Mouse (Mus musculus) layer of hippocampus, adult 8-10 months (tissue): ENCODE data around the gene Zar1l. TPM values are rescaled to one million over a fixed set of nuclear protein-coding genes. Genes with fewer than 3 reads are reported as not detected.
"Not testable (repeated sequence)": the region's sequence is repeated elsewhere in the genome, so short reads cannot be mapped to it uniquely, and the experiment has no call there.

ENCODE experiments used
- DNase-seq, 2 experiments: peaks; one replicate each; pipeline ENCODE4 v3.0.0; 2022; ENCODE audit warnings: low spot score in 2 of 2
- total RNA-seq, 4 experiments: library from RNA; stranded (reverse); gene quantifications; 2 replicates each; pipeline ENCODE4 v1.2.4; 2022

Zar1l gene
- total RNA-seq = under 1 TPM in 1 of 4 experiments, not detected in 3; 0.43 TPM

- DNase-seq = no peak
Measured at GRCm38 (mm10) chr5:150518064-150518463, at the start of gene Zar1l. Gene Zar1l, minus strand, starts transcription at chr5:150518164.

DNA sequence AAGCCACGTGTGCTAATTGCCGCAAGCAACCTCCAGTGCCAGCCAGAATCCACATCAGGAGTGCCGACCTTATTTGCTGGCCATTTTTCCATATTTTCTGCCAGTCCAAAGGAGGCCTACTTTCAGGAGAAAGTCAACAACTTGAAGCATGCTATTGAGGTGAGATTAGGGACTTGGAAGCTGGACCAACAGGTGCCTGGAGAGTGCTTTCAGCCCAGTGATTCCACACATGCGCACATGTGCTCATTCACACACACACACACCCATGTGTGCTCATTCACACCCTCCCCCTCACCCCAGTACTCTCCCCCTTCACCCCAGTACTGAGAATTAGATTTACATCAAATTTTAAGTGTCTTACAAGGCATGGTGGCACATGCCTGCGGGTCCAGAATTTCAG lies 49.0 kb upstream of the Zar1l start:
- DNase-seq = no peak

- peak in 1 of 2 experiments; percentile 22 for DNase-seq
Measured at GRCm38 (mm10) chr5:150566226-150566625, 48.3 kb upstream of the Zar1l start.

GRCm38 (mm10) chr5:150564426-150564825 lies 46.5 kb upstream of the Zar1l start:
- DNase-seq = no peak

DNA sequence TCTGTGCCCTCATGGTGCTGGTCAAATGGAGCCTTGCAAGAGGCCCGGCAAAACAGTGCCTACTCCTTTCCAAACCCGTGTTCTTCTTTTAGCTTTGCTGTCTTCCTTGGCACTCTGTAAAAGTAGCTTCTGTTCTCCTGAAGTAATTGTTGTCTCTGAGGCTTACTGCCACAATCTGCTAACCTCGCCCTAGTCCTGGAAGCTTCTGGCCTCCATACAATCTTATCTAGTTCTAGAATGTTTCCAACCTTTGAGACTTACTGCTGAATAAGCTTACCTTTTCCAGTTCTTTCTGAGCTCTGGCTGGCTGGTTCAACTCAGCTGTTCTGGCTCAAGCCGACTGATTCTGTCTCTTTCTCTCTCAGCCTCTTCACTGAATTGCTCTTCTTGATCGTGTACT lies 43.8 kb upstream of the Zar1l start:
- no peak for DNase-seq

GRCm38 (mm10) chr5:150561376-150561775 lies 43.4 kb upstream of the Zar1l start:
- no peak for DNase-seq

DNA sequence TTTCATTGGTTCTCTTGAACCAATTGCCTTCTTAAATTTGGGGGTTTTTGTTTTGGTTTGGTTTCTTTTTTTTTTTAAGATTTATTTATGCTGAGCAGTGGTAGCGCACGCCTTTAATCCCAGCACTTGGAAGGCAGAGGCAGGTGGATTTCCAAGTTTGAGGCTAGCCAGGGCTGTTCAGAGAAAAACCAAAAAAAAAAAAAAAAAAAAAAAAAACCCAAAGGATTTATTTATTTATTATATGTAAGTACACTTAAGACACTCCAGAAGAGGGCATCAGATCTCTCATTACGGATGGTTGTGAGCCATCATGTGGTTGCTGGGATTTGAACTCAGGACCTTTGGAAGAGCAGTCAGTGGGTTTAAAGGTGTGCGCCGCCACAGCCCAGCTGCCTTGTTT lies 42.9 kb upstream of the Zar1l start:
- DNase-seq = no peak

DNA sequence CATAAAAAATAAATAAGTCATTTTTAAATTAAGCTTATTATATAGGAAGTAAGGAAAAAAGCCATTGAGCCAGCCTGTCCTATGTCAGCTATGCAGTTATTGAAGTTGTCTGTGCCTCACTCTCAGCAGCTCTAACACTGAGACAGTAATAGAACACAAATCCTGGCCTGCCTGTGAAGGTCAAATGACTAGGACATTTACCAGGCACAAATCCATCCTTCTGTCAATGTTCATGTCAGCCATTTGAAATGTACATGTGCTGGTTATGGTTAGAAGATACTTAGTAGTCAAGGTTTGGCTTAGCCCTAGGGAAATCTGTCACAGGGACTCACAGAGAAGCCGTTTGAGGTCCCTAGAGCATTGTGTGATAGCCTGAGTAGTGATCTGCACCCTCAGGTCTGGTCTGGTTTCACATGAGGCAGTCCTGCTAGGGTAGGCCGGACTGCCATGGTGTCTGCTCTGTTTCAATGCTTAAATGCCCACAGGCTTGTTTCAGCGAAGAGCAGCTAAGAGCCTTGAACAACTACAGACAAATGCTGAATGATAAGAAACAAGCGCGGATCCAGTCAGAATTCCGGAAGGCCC lies 41.6 kb upstream of the Zar1l start:
- DNase-seq = no peak

DNA sequence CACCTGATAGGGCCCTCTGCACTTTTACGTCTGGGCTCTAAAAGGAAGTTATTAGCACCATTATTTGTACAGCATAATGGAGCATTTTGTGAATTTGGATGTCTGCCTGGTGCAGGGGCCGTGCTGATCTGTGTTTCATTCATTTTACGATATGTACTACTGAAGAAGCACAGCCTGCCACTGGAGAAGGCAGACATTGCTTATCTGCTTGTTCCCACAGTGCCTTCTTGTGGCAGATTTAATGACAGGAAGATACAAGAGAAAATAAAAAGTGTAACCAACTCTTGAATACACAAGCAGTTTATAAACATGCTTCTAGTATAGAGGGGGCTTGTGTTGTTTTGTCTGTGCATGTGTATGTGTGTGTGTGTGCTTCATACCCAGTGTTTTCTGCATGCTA lies 33.7 kb upstream of the Zar1l start:
- DNase-seq = no peak

- no peak for DNase-seq
Measured at GRCm38 (mm10) chr5:150543184-150543583, 25.2 kb upstream of the Zar1l start.

DNA sequence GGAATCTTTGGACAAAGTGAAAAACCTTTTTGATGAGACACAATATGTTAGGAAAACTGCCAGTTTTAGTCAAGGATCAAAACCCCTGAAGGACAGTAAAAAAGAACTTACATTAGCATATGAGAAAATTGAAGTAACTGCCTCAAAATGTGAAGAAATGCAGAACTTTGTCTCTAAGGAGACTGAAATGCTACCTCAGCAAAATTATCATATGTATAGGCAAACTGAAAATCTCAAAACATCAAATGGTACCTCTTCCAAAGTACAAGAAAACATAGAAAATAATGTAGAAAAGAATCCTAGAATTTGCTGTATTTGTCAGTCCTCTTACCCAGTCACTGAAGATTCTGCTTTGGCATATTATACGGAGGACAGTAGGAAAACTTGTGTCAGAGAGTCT lies 23.3 kb upstream of the Zar1l start:
- no peak for DNase-seq

DNA sequence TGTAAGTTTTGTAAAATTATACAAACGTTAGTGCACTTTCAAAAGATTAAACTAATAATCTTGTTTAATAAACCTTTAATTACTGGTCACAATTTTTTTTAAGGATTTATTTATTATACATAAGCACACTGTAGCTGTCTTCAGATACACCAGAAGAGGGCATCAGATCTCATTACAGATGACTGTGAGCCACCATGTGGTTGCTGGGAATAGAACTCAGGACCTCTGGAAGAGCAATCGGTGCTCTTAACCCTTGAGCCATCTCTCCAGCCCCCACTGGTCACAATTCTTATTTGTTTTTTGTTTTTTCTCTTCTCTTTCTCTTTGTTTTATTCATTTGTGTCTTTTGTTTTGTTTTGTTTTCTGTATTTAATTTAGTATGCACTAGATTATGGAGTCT lies 7.3 kb upstream of the Zar1l start:
- no peak for DNase-seq

- DNase-seq = no peak
Measured at GRCm38 (mm10) chr5:150522867-150523234, 4.9 kb upstream of the Zar1l start.

- DNase-seq = peak; percentile 65 to 87
Measured at GRCm38 (mm10) chr5:150521937-150522866, 4.2 kb upstream of the Zar1l start, which contains the start of gene Brca2. Gene Brca2, plus strand, starts transcription at chr5:150522630.

DNA sequence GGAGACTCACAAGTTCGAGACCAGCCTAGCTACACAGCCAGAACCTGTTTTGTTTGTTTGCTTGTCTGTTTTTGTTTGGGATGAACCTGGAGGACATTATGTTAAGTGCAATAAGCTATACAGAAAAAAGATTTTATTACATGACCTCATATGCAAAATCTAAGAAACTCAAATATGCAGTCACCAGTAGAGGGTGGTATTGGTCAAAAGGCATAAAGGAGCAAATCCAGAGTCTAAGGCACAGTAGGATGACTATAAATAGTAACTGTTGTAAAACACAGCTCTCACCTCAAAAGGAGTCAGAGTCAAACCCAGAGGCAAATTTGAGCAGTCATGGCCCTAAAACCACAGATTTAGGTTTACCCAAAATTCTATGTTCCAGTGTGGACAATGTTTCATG lies 1.6 kb upstream of the Zar1l start:
- no peak for DNase-seq

DNA sequence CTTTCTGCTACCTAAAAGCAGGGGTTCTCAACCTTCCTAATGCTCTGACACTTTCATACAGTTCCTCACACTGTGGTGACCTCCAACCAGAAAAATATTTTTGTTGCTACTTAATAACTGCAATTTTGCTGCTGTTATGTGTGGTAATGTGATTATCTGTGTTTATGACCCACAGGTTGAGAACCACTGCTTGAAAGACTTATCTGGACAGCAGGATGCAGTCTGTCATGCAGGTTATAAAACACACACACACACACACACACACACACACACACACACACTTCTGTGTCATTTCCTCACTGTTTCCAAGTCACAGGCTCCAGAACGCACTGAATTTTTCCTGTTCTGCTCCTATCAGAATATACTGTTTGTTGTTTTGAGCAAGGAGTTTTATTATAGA lies 3.9 kb downstream of the Zar1l start:
- DNase-seq = no peak

GRCm38 (mm10) chr5:150513264-150513663 lies 4.7 kb downstream of the Zar1l start:
- no peak for DNase-seq

GRCm38 (mm10) chr5:150510451-150511225 lies 7.3 kb downstream of the Zar1l start:
- DNase-seq = no peak

DNA sequence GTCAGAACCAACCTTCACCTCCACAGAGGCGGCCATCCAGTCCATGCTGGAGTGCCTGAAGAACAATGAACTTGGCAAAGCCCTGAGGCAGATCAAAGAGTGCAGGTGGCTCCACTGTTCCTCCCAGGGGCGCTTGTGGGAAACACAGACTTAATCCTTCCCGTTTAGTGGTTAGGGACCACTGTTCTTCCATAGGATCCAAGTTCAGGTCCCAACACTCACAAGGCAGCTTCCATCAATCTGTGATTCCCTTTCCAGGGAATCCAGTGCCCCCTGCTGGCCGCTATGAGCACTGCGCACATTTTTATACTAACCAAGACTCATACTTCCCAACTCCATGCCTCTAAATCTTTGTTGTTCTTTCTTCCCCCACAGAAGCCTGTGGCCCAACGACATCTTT lies 22.2 kb downstream of the Zar1l start:
- DNase-seq = no peak

DNA sequence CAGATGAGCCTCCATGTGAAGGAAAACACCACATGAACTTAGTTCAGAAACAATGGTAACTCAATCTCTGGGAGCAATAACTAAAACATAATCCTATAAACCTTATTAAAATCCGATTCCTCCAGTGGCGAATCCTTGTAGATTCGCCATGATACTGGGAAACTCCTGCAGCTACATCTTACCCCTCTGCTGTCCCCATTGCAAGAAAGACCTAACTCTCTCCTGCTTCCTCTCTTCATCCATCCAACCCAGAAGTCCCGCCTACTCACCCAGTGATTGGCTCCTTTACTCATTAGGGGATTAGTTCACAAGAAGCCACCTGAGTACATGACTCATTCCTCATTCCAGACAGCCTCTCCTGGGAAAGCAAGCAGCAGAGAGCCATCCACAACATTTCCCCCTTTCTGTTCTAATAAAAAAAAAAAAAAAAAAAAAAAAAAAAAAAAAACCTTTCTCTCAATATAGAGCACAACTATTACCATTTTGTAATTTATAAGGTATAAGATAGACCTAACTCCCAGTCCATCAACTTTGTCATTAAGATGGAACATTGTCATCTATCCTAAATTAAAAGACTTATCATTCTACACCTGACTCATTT lies 26.3 kb downstream of the Zar1l start:
- not testable (repeated sequence) for DNase-seq

- DNase-seq = no peak
Measured at GRCm38 (mm10) chr5:150490821-150491220, 27.1 kb downstream of the Zar1l start.

DNA sequence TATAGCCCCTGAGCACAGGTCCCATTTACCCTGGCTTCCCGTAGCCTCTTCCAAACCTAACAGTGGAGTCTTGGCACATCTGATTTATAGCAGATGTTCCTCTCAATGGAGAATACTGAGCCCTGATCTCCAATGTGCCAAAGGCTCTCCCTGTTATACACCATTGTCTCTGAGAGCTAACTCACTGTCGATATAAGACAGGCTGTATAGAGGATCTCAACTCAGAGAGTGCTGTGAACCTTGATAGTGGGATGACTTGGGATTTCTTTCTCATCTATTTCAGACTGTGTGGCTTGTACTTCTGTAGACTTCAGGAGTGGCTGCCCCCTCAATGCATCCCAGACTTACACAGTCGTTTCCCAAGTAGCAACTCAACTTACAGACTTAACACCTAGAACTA lies 27.7 kb downstream of the Zar1l start:
- DNase-seq = no peak
